8 mouse cellular contexts compared by ENCODE assay signal in the genomic region with DNA sequence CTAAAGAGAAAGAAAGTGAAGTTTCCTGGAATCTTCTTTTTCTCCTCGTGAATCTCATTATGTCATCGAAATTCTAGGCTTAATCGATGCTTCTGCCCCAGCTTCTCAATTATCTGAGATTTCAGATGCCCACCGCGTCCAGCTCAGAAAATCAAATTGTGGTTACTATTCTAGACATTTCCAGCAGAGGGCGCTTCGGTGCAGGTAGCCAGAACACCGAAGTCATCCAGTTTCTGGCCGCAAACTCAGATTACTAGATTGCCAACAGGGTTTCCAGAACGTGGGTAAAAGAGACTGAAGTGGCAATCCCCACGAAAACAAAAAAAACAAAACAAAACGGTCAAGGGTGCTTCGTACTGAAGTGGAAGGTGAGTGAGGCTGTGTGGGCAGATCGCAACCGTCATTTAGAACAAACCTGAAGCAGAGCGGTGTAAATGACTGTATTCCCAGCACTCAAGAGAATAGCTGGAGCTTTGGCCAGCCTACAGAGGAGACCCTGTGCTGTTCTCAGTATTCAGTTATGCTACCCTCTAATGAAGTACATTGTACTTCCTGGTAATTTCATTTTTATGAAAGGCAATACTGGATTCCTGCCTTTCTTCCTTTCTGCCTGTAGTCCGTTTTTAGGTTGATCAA.
DNase-seq lines count a peak whose midpoint lies in the region; ATAC-seq and TF ChIP-seq lines count a peak whose summit lies in the region.

No protein-coding gene starts in this region.

- H3K9ac ChIP-seq in embryonic facial prominence, embryonic 15.5 days = no peak overlapping the region
- no peak overlapping the region for H3K9ac ChIP-seq in hindbrain, embryonic 13.5 days
- H3K9ac ChIP-seq in midbrain, embryonic 11.5 days (ENCODE audit: low read length) = no peak overlapping the region

- peaks cover 1% of the 10 kb centered on the region; the same call in 1 of the 2 replicates for H3K4me1 ChIP-seq in bone marrow, adult 2 months (ENCODE audit: control insufficient read depth, insufficient read depth, low read length)
- H3K4me1 ChIP-seq in embryonic facial prominence, embryonic 15.5 days = no peaks in the 10 kb centered on the region
- no peaks in the 10 kb centered on the region for H3K4me1 ChIP-seq in hindbrain, embryonic 13.5 days (replicated peaks)
- H3K4me1 ChIP-seq in midbrain, embryonic 11.5 days (ENCODE audit: control insufficient read depth, insufficient read depth, low read length) = no peaks in the 10 kb centered on the region
- H3K4me1 ChIP-seq in spleen, adult 2 months (ENCODE audit: control insufficient read depth, insufficient read depth, insufficient read length) = peaks cover 4% of the 10 kb centered on the region; the same call in 1 of the 2 replicates

- no peak overlapping the region for H3K4me3 ChIP-seq in bone marrow, adult 2 months (replicated peaks; ENCODE audit: control insufficient read depth, low read depth, low read length)
- H3K4me3 ChIP-seq in embryonic facial prominence, embryonic 15.5 days (replicated peaks) = peak overlapping the region; percentile 15; the same call in 1 of the 2 replicates
- no peak overlapping the region for H3K4me3 ChIP-seq in hindbrain, embryonic 13.5 days
- H3K4me3 ChIP-seq in left cerebral cortex, adult 2 months = no peak overlapping the region
- no peak overlapping the region for H3K4me3 ChIP-seq in midbrain, embryonic 11.5 days (ENCODE audit: low read depth, low read length)
- no peak overlapping the region for H3K4me3 ChIP-seq in spleen, adult 2 months (ENCODE audit: extremely low read depth, insufficient read depth, insufficient read length)

- peak; percentile 40 for DNase-seq in gastrocnemius, adult 18-20 months (ENCODE audit: low spot score)
- DNase-seq in gastrocnemius, postnatal 36 days = no peak
- peak; percentile 30 to 34 for DNase-seq in left cerebral cortex, adult 2 months (ENCODE audit: extremely low spot score in 1 of 2, low spot score in 2 of 2)
- DNase-seq in midbrain, embryonic 11.5 days (ENCODE audit: low spot score, missing footprints) = peak; percentile 91
- peak; percentile 12 to 21 for DNase-seq in spleen, adult 2 months (ENCODE audit: low read depth in 1 of 2, low spot score in 2 of 2)

- H3K9me3 ChIP-seq in embryonic facial prominence, embryonic 15.5 days (replicated peaks) = no peaks in the 10 kb centered on the region
- H3K9me3 ChIP-seq in hindbrain, embryonic 13.5 days = no peaks in the 10 kb centered on the region
- no peaks in the 10 kb centered on the region for H3K9me3 ChIP-seq in midbrain, embryonic 11.5 days (ENCODE audit: control insufficient read depth, low read length)

- H3K27ac ChIP-seq in bone marrow, adult 2 months (ENCODE audit: control insufficient read depth, insufficient read depth, low read depth, low read length, poor library complexity) = no peak overlapping the region
- no peak overlapping the region for H3K27ac ChIP-seq in embryonic facial prominence, embryonic 15.5 days (replicated peaks)
- H3K27ac ChIP-seq in hindbrain, embryonic 13.5 days = no peak overlapping the region
- no peak overlapping the region for H3K27ac ChIP-seq in left cerebral cortex, adult 2 months
- no peak overlapping the region for H3K27ac ChIP-seq in midbrain, embryonic 11.5 days (ENCODE audit: low read depth, low read length)
- H3K27ac ChIP-seq in spleen, adult 2 months (ENCODE audit: insufficient read depth, low read length) = no peak overlapping the region

- ATAC-seq in embryonic facial prominence, embryonic 15.5 days (ENCODE audit: insufficient number of reproducible peaks, low FRiP score, low TSS enrichment, low read depth) = no peak
- no peak for ATAC-seq in hindbrain, embryonic 13.5 days (ENCODE audit: low FRiP score)
- no peak for ATAC-seq in midbrain, embryonic 11.5 days (ENCODE audit: low FRiP score)

- H3K4me2 ChIP-seq in embryonic facial prominence, embryonic 15.5 days (replicated peaks) = peak overlapping the region; percentile 35
- peak overlapping the region; percentile 25; the same call in 1 of the 2 replicates for H3K4me2 ChIP-seq in hindbrain, embryonic 13.5 days
- H3K4me2 ChIP-seq in midbrain, embryonic 11.5 days = no peak overlapping the region

- no peaks in the 10 kb centered on the region for H3K27me3 ChIP-seq in embryonic facial prominence, embryonic 15.5 days
- peaks cover 11% of the 10 kb centered on the region; the same call in 1 of the 2 replicates for H3K27me3 ChIP-seq in hindbrain, embryonic 13.5 days
- peaks cover 4% of the 10 kb centered on the region for H3K27me3 ChIP-seq in midbrain, embryonic 11.5 days (ENCODE audit: control insufficient read depth, insufficient read depth, low read length)
- H3K27me3 ChIP-seq in spleen, adult 2 months (ENCODE audit: control insufficient read depth, insufficient read depth, low read length) = no peaks in the 10 kb centered on the region

- no peak for TF ChIP-seq POLR2A in bone marrow, adult 2 months (IDR thresholded peaks at IDR 0.05; ENCODE audit: borderline replicate concordance, control insufficient read depth, low read depth, low read length)
- no peak for TF ChIP-seq POLR2A in spleen, adult 2 months (IDR thresholded peaks at IDR 0.05; ENCODE audit: low read depth, low read length)

- peak; percentile 60 for TF ChIP-seq CTCF in bone marrow, adult 2 months (IDR thresholded peaks at IDR 0.05; ENCODE audit: control insufficient read depth, insufficient read depth, low read length)
- peak; percentile 76 for TF ChIP-seq CTCF in left cerebral cortex, adult 2 months (IDR thresholded peaks at IDR 0.05)
- peak; percentile 42; the same call in 1 of the 2 replicates for TF ChIP-seq CTCF in spleen, adult 2 months (IDR thresholded peaks at IDR 0.05; ENCODE audit: extremely low read depth, insufficient read depth, insufficient read length, insufficient replicate concordance)

- H3K36me3 ChIP-seq in embryonic facial prominence, embryonic 15.5 days = no peaks in the 10 kb centered on the region
- H3K36me3 ChIP-seq in hindbrain, embryonic 13.5 days = no peaks in the 10 kb centered on the region
- no peaks in the 10 kb centered on the region for H3K36me3 ChIP-seq in midbrain, embryonic 11.5 days (ENCODE audit: control insufficient read depth, insufficient read depth, low read length)
- no peaks in the 10 kb centered on the region for H3K36me3 ChIP-seq in spleen, adult 2 months (ENCODE audit: control insufficient read depth, insufficient read depth, low read length)

- intact Hi-C loops in gastrocnemius, postnatal 36 days (cut with DNase I) = loop anchor here (5.0 kb wide), 2 partner anchors 82 to 482 kb away; no protein-coding TSS in a partner anchor
- intact Hi-C loops in left cerebral cortex, adult 2 months (cut with DNase I) = loop anchor here (5.0 kb wide), 2 partner anchors 67 to 188 kb away; no protein-coding TSS in a partner anchor

- WGBS in bone marrow, adult 2 months = 18% methylated on average over 17 of the region's 17 CpGs
- 16% methylated on average over 17 of the region's 17 CpGs for WGBS in embryonic facial prominence, embryonic 15.5 days
- WGBS in hindbrain, embryonic 13.5 days = 21% methylated on average over 17 of the region's 17 CpGs
- WGBS in midbrain, embryonic 11.5 days = 22% methylated on average over 17 of the region's 17 CpGs
- WGBS in spleen, adult 2 months = 25% methylated on average over 17 of the region's 17 CpGs

Comparison
In these comparisons a context has a peak if more than half of its experiments do, and no peak if none do; other contexts are left out.
1. DNase-seq: peak in gastrocnemius, adult 18-20 months (single experiment), left cerebral cortex, adult 2 months (2 of 2), midbrain, embryonic 11.5 days (single experiment) and spleen, adult 2 months (2 of 2); none in gastrocnemius, postnatal 36 days (0 of 2).
2. Peak in every context shown above with its lines, with median percentiles within 50 percentile points of each other: CTCF ChIP-seq.